Mouse (Mus musculus) c-Kit-negative CD71-positive TER-119-positive erythroid progenitor cells, embryonic 14.5 days (primary cell): ENCODE measurements around the gene Wdr19.
"Not testable (repeated sequence)": the region's sequence is repeated elsewhere in the genome, so short reads cannot be mapped to it uniquely, and the experiment has no call there.

ENCODE experiments used
- DNase-seq: peaks from one replicate; pipeline ENCODE4 v3.0.0-alpha.2; 2013; ENCODE audit warnings: low read depth, low spot score

The Wdr19 gene

GRCm38 (mm10) chr5:65191601-65192000 lies 7.9 kb upstream of the Wdr19 start:
- DNase-seq: no peak

- no peak for DNase-seq
Observed at GRCm38 (mm10) chr5:65194441-65194840, 5.1 kb upstream of the Wdr19 start.

GRCm38 (mm10) chr5:65204726-65205125 lies 5.2 kb downstream of the Wdr19 start:
- DNase-seq: no peak

GRCm38 (mm10) chr5:65213321-65213720 lies 13.8 kb downstream of the Wdr19 start:
- no peak for DNase-seq

- DNase-seq: no peak
Observed at GRCm38 (mm10) chr5:65217305-65218269, 18.1 kb downstream of the Wdr19 start.

- no peak for DNase-seq
Observed at GRCm38 (mm10) chr5:65221037-65221436, 21.5 kb downstream of the Wdr19 start.

GRCm38 (mm10) chr5:65224056-65224455 lies 24.6 kb downstream of the Wdr19 start:
- DNase-seq: no peak

- DNase-seq: no peak
Observed at GRCm38 (mm10) chr5:65231289-65232003, 31.9 kb downstream of the Wdr19 start.

- peak; percentile 27 for DNase-seq
Observed at GRCm38 (mm10) chr5:65242740-65243139, 43.2 kb downstream of the Wdr19 start.

- no peak for DNase-seq
Observed at GRCm38 (mm10) chr5:65247296-65247695, 47.8 kb downstream of the Wdr19 start.

GRCm38 (mm10) chr5:65250185-65250855 lies 50.8 kb downstream of the Wdr19 start:
- DNase-seq: no peak

- DNase-seq: no peak
Observed at GRCm38 (mm10) chr5:65257910-65258505, 58.5 kb downstream of the Wdr19 start.

- DNase-seq: no peak
Observed at GRCm38 (mm10) chr5:65273966-65274365, 74.5 kb downstream of the Wdr19 start.

GRCm38 (mm10) chr5:65279133-65279651 lies 79.7 kb downstream of the Wdr19 start:
- no peak for DNase-seq

- no peak for DNase-seq
Observed at GRCm38 (mm10) chr5:65281216-65281615, 81.7 kb downstream of the Wdr19 start.

GRCm38 (mm10) chr5:65284171-65284570 lies 84.7 kb downstream of the Wdr19 start:
- peak; percentile 28 for DNase-seq

- DNase-seq: no peak
Observed at GRCm38 (mm10) chr5:65287751-65288701, 88.5 kb downstream of the Wdr19 start.

- not testable (repeated sequence) for DNase-seq
Observed at GRCm38 (mm10) chr5:65289009-65289408, 89.5 kb downstream of the Wdr19 start.

GRCm38 (mm10) chr5:65293627-65294026 lies 94.1 kb downstream of the Wdr19 start:
- DNase-seq: no peak

GRCm38 (mm10) chr5:65294270-65294669 lies 94.8 kb downstream of the Wdr19 start:
- DNase-seq: no peak
